Mouse (Mus musculus): ENCODE results near the gene Rbm12. TPM values are rescaled to one million over a fixed set of nuclear protein-coding genes. Genes with fewer than 3 reads are reported as not detected.

Gene Rbm12
- total and polyA plus RNA-seq, 2 experiments = 3.9 to 4.2 TPM

DNA sequence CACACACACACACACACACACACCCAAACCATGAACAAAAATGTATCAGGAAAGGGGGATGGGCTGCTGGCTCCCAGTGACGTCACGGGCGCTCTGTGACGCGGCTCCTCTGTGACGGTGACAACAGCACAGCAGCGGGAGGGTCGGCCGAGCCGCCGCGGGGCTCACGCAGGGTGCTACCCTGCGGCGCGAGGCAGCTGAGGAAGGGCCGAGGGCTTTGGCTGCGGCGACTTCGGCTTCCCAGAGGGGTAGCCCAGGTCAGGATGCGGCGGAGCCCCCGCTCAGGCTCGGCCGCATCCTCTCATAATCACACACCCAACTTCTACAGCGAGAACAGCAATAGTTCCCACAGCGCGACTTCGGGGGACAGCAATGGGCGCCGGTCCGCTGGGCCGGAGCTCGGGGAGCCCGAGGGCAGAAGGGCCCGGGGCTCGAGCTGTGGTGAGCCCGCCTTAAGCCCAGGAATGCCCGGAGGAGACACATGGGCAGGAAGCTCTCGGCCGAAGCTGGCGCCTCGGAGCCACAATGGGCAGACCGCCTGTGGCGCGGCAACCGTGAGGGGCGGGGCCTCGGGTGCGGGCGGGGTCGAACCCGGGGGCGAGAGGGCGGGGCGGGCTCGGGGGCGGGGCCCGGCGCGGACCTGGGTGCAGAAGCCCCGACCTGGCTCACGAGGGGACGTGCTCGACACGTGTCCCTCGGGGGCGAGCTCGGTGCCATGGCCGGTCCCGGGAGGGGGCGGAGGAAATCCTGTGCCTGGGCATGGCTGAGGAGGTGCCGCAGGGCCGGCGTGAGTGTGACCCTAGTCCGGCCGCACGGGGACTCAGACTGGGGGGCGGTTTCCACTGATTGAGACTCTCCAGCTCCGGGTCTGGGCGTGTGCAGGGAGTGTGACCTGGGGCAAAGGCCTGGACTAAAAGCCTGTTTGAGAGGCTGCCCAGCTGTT lies 46.4 kb downstream of the Rbm12 start, which contains the start of gene Spag4:
Gene Spag4, plus strand, starts transcription at position 77 of the 943 bp plus-strand sequence.
- H3K36me3 ChIP-seq (ENCODE audit: control insufficient read depth, insufficient read depth, low read length) = no peaks in the 10 kb centered on the region
- peak within 1 kb of the TSS; percentile 13; the same call in 1 of the 2 replicates for H3K27ac ChIP-seq (replicated peaks; ENCODE audit: insufficient read depth, low read depth, low read length)
- no peaks in the 10 kb centered on the region for H3K27me3 ChIP-seq (ENCODE audit: control insufficient read depth, insufficient read depth, low read length)
- peak within 1 kb of the TSS; percentile 78 for H3K9ac ChIP-seq (ENCODE audit: low read depth, low read length)
- TF ChIP-seq CTCF (IDR thresholded peaks at IDR 0.05; ENCODE audit: low read depth, low read length) (no peak), POLR2A (IDR thresholded peaks at IDR 0.05; ENCODE audit: extremely low read depth, insufficient read depth, low read length) (no peak)
- 1% methylated on average over 79 of the region's 81 CpGs for WGBS
- peak; percentile 81 for DNase-seq (ENCODE audit: extremely low read depth, low read depth, low spot score)
- H3K4me1 ChIP-seq (ENCODE audit: control insufficient read depth, insufficient read depth, low read length) = peaks cover 2% of the 10 kb centered on the region; the same call in 1 of the 2 replicates
- peak within 1 kb of the TSS; percentile 69 for H3K4me3 ChIP-seq (ENCODE audit: insufficient read depth, low read depth, low read length)
- H3K79me2 ChIP-seq (ENCODE audit: control insufficient read depth, insufficient read depth, low read length) = no peaks in the 10 kb centered on the region

GRCm38 (mm10) chr2:156052816-156053215 lies 59.0 kb downstream of the Rbm12 start, which contains the start of gene Fer1l4:
Fer1l4 (minus strand) TSS chr2:156052947.
- Histone ChIP-seq H3K27me3 (ENCODE audit: control insufficient read depth, insufficient read depth, low read length) (no peaks in the 10 kb centered on the region), H3K36me3 (ENCODE audit: control insufficient read depth, insufficient read depth, low read length) (no peaks in the 10 kb centered on the region), H3K9ac (ENCODE audit: low read depth, low read length) (no peak within 1 kb of the TSS), H3K4me1 (ENCODE audit: control insufficient read depth, insufficient read depth, low read length) (no peaks in the 10 kb centered on the region), H3K79me2 (ENCODE audit: control insufficient read depth, insufficient read depth, low read length) (no peaks in the 10 kb centered on the region), H3K27ac (replicated peaks; ENCODE audit: insufficient read depth, low read depth, low read length) (no peak within 1 kb of the TSS), H3K4me3 (ENCODE audit: insufficient read depth, low read depth, low read length) (no peak within 1 kb of the TSS)
- DNase-seq (ENCODE audit: extremely low read depth, low read depth, low spot score) = no peak
- TF ChIP-seq POLR2A (IDR thresholded peaks at IDR 0.05; ENCODE audit: extremely low read depth, insufficient read depth, low read length) = no peak
- no peak for TF ChIP-seq CTCF (IDR thresholded peaks at IDR 0.05; ENCODE audit: low read depth, low read length)
- WGBS = 65% methylated on average over 9 of the region's 9 CpGs

- Histone ChIP-seq H3K9ac (ENCODE audit: low read depth, low read length) (no peak overlapping the region), H3K4me3 (ENCODE audit: insufficient read depth, low read depth, low read length) (no peak overlapping the region), H3K27ac (replicated peaks; ENCODE audit: insufficient read depth, low read depth, low read length) (no peak overlapping the region), H3K27me3 (ENCODE audit: control insufficient read depth, insufficient read depth, low read length) (no peaks in the 10 kb centered on the region), H3K36me3 (ENCODE audit: control insufficient read depth, insufficient read depth, low read length) (no peaks in the 10 kb centered on the region), H3K4me1 (ENCODE audit: control insufficient read depth, insufficient read depth, low read length) (no peaks in the 10 kb centered on the region), H3K79me2 (ENCODE audit: control insufficient read depth, insufficient read depth, low read length) (no peaks in the 10 kb centered on the region)
- TF ChIP-seq POLR2A (IDR thresholded peaks at IDR 0.05; ENCODE audit: extremely low read depth, insufficient read depth, low read length) (no peak), CTCF (IDR thresholded peaks at IDR 0.05; ENCODE audit: low read depth, low read length) (no peak)
- 27% methylated on average over 19 of the region's 19 CpGs for WGBS
- no peak for DNase-seq (ENCODE audit: extremely low read depth, low read depth, low spot score)
Measured at GRCm38 (mm10) chr2:156047929-156048328, 63.8 kb downstream of the Rbm12 start.

- no peak overlapping the region for H3K27ac ChIP-seq (replicated peaks; ENCODE audit: insufficient read depth, low read depth, low read length)
- WGBS = 83% methylated on average over 8 of the region's 8 CpGs
- no peaks in the 10 kb centered on the region for H3K27me3 ChIP-seq (ENCODE audit: control insufficient read depth, insufficient read depth, low read length)
- no peaks in the 10 kb centered on the region for H3K79me2 ChIP-seq (ENCODE audit: control insufficient read depth, insufficient read depth, low read length)
- TF ChIP-seq CTCF (IDR thresholded peaks at IDR 0.05; ENCODE audit: low read depth, low read length) (no peak), POLR2A (IDR thresholded peaks at IDR 0.05; ENCODE audit: extremely low read depth, insufficient read depth, low read length) (no peak)
- H3K4me1 ChIP-seq (ENCODE audit: control insufficient read depth, insufficient read depth, low read length) = no peaks in the 10 kb centered on the region
- H3K9ac ChIP-seq (ENCODE audit: low read depth, low read length) = no peak overlapping the region
- H3K36me3 ChIP-seq (ENCODE audit: control insufficient read depth, insufficient read depth, low read length) = no peaks in the 10 kb centered on the region
- no peak overlapping the region for H3K4me3 ChIP-seq (ENCODE audit: insufficient read depth, low read depth, low read length)
- DNase-seq (ENCODE audit: extremely low read depth, low read depth, low spot score) = no peak
Measured at GRCm38 (mm10) chr2:156042903-156043302, 68.9 kb downstream of the Rbm12 start.

Other genes starting within 250 kb of the Rbm12 start
- 61.3 and 65.9 TPM in 2 replicates for gene Uqcc1, start 181.7 kb downstream of the Rbm12 start, total RNA-seq (2014; rRNA removed)
- 31.2 and 34.4 TPM in 2 replicates for gene Uqcc1, start 181.7 kb downstream of the Rbm12 start, polyA plus RNA-seq (2012; rRNA removed)
- not detected in 2 replicates for gene Gm15557, start 171.2 kb downstream of the Rbm12 start, total RNA-seq (2014; rRNA removed)
- gene Gm15557, start 171.2 kb downstream of the Rbm12 start, polyA plus RNA-seq (2012; rRNA removed) = not detected in 2 replicates
- not detected in 2 replicates for gene Gdf5, start 166.6 kb downstream of the Rbm12 start, total RNA-seq (2014; rRNA removed)
- not detected in 2 replicates for gene Gdf5, start 166.6 kb downstream of the Rbm12 start, polyA plus RNA-seq (2012; rRNA removed)
- gene Cep250, start 155.5 kb downstream of the Rbm12 start, total RNA-seq (2014; rRNA removed) = 2.3 and 3.3 TPM in 2 replicates
- 1.7 and 2.5 TPM in 2 replicates for gene Cep250, start 155.5 kb downstream of the Rbm12 start, polyA plus RNA-seq (2012; rRNA removed)
- 2.5 and 3.9 TPM in 2 replicates for gene 6430550D23Rik, start 104.0 kb downstream of the Rbm12 start, total RNA-seq (2014; rRNA removed)
- gene 6430550D23Rik, start 104.0 kb downstream of the Rbm12 start, polyA plus RNA-seq (2012; rRNA removed) = 2.2 and 3.5 TPM in 2 replicates
- gene Ergic3, start 103.9 kb downstream of the Rbm12 start, total RNA-seq (2014; rRNA removed) = 59.2 and 71.9 TPM in 2 replicates
- 168 and 185 TPM in 2 replicates for gene Ergic3, start 103.9 kb downstream of the Rbm12 start, polyA plus RNA-seq (2012; rRNA removed)
- gene Fer1l4, start 59.0 kb downstream of the Rbm12 start, total RNA-seq (2014; rRNA removed) = not detected in 2 replicates
- gene Fer1l4, start 59.0 kb downstream of the Rbm12 start, polyA plus RNA-seq (2012; rRNA removed) = 0.06 TPM in 1 of 2 replicates, not detected in the other
- gene Spag4, start 46.8 kb downstream of the Rbm12 start, total RNA-seq (2014; rRNA removed) = 1.6 and 1.7 TPM in 2 replicates
- 4.8 and 5.5 TPM in 2 replicates for gene Spag4, start 46.8 kb downstream of the Rbm12 start, polyA plus RNA-seq (2012; rRNA removed)
- gene Cpne1, start within 50 bp of the Rbm12 start, total RNA-seq (2014; rRNA removed) = 18.3 and 21.9 TPM in 2 replicates
- gene Cpne1, start within 50 bp of the Rbm12 start, polyA plus RNA-seq (2012; rRNA removed) = 30.9 and 32.3 TPM in 2 replicates
- gene Gm28036, start 15.1 kb upstream of the Rbm12 start, total RNA-seq (2014; rRNA removed) = 1.6 and 1.9 TPM in 2 replicates
- gene Gm28036, start 15.1 kb upstream of the Rbm12 start, polyA plus RNA-seq (2012; rRNA removed) = 0.70 and 1.1 TPM in 2 replicates
- 139 and 152 TPM in 2 replicates for gene Romo1, start 32.1 kb upstream of the Rbm12 start, total RNA-seq (2014; rRNA removed)
- 247 and 252 TPM in 2 replicates for gene Romo1, start 32.1 kb upstream of the Rbm12 start, polyA plus RNA-seq (2012; rRNA removed)
- gene Nfs1, start 32.2 kb upstream of the Rbm12 start, total RNA-seq (2014; rRNA removed) = 71.1 and 75.1 TPM in 2 replicates
- gene Nfs1, start 32.2 kb upstream of the Rbm12 start, polyA plus RNA-seq (2012; rRNA removed) = 67.4 and 71.5 TPM in 2 replicates
- 188 and 219 TPM in 2 replicates for gene Rbm39, start 68.3 kb upstream of the Rbm12 start, total RNA-seq (2014; rRNA removed)
- 19.9 and 22.7 TPM in 2 replicates for gene Rbm39, start 68.3 kb upstream of the Rbm12 start, polyA plus RNA-seq (2012; rRNA removed)
- 5.6 and 6.2 TPM in 2 replicates for gene Phf20, start 84.5 kb upstream of the Rbm12 start, total RNA-seq (2014; rRNA removed)
- gene Phf20, start 84.5 kb upstream of the Rbm12 start, polyA plus RNA-seq (2012; rRNA removed) = 2.9 and 3.1 TPM in 2 replicates
- gene Cnbd2, start 200.3 kb upstream of the Rbm12 start, total RNA-seq (2014; rRNA removed) = 0.67 and 1.0 TPM in 2 replicates
- gene Cnbd2, start 200.3 kb upstream of the Rbm12 start, polyA plus RNA-seq (2012; rRNA removed) = 0.40 and 0.62 TPM in 2 replicates
- 31.1 and 34.3 TPM in 2 replicates for gene Scand1, start 200.7 kb upstream of the Rbm12 start, total RNA-seq (2014; rRNA removed)
- 65.9 and 81.5 TPM in 2 replicates for gene Scand1, start 200.7 kb upstream of the Rbm12 start, polyA plus RNA-seq (2012; rRNA removed)